Mouse (Mus musculus): ENCODE results near the gene Six2. TPM values are rescaled to one million over a fixed set of nuclear protein-coding genes. Genes with fewer than 3 reads are reported as not detected.
A peak's percentile ranks its signal among the peaks of the same experiment; 100 is the strongest.

Gene Six2
- polyA plus RNA-seq, 2 experiments: 0.04 TPM; not detected in 1

GRCm38 (mm10) chr17:85697976-85698375 is 9.9 kb upstream of the Six2 start:
- WGBS (ENCODE audit: insufficient replicate concordance): 55% methylated on average over 1 of the region's 1 CpGs
- Histone ChIP-seq H3K9ac (replicated peaks) (no peak overlapping the region), H3K4me3 (ENCODE audit: insufficient read depth in 1 of 2, low read depth in 2 of 2, low read length in 2 of 2) (no peak overlapping the region), H3K9me3 (ENCODE audit: control insufficient read depth, low read length) (no peaks in the 10 kb centered on the region), H3K27me3 (ENCODE audit: control insufficient read depth, insufficient read depth, low read length) (peaks cover 19% of the 10 kb centered on the region), H3K27ac (no peak overlapping the region), H3K4me2 (ENCODE audit: low read depth) (no peak overlapping the region), H3K4me1 (replicated peaks; ENCODE audit: control insufficient read depth in 2 of 2, insufficient read depth in 2 of 2, low read length in 1 of 2) (no peaks in the 10 kb centered on the region; a peak in 1 of 4 replicates), H3K36me3 (replicated peaks; ENCODE audit: control insufficient read depth, insufficient read depth, low read depth) (no peaks in the 10 kb centered on the region)
- ATAC-seq (ENCODE audit: insufficient read depth): no peak
- TF ChIP-seq EP300 (IDR thresholded peaks at IDR 0.05; ENCODE audit: low read depth) (no peak), CTCF (IDR thresholded peaks at IDR 0.05; ENCODE audit: low read depth) (no peak)
- no peak for DNase-seq (ENCODE audit: low read depth in 3 of 3, low spot score in 3 of 3)

DNA sequence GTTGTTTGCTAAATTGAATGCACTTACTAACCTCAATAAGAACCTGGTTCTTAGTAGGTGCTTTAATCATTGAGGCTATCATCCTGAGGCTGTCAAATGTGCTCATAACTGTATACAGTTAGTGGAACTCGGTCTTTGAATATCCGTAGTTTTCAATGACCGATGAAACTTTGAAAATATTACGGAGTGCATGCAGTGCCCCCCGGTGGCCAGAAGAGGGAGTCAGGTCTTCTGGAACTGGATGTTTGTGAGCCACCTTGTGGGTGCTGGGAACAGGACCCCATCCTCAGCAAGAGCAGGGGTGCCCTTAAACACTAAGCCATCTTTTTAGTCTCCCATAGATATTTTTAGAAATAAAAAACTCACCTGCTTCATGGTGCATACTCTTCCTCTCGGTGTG is 6.4 kb upstream of the Six2 start:
- Histone ChIP-seq H3K27me3 (ENCODE audit: control insufficient read depth, insufficient read depth, low read length) (peaks cover 54% of the 10 kb centered on the region), H3K27ac (no peak overlapping the region), H3K4me3 (ENCODE audit: insufficient read depth in 1 of 2, low read depth in 2 of 2, low read length in 2 of 2) (no peak overlapping the region), H3K9ac (replicated peaks) (no peak overlapping the region), H3K4me2 (ENCODE audit: low read depth) (no peak overlapping the region), H3K9me3 (ENCODE audit: control insufficient read depth, low read length) (no peaks in the 10 kb centered on the region), H3K4me1 (replicated peaks; ENCODE audit: control insufficient read depth in 2 of 2, insufficient read depth in 2 of 2, low read length in 1 of 2) (no peaks in the 10 kb centered on the region; a peak in 1 of 4 replicates), H3K36me3 (replicated peaks; ENCODE audit: control insufficient read depth, insufficient read depth, low read depth) (no peaks in the 10 kb centered on the region)
- ATAC-seq (ENCODE audit: insufficient read depth): no peak
- 69% methylated on average over 6 of the region's 6 CpGs for WGBS (ENCODE audit: insufficient replicate concordance)
- no peak for DNase-seq (ENCODE audit: low read depth in 3 of 3, low spot score in 3 of 3)
- TF ChIP-seq EP300 (IDR thresholded peaks at IDR 0.05; ENCODE audit: low read depth): no peak
- TF ChIP-seq CTCF (IDR thresholded peaks at IDR 0.05; ENCODE audit: low read depth): peak; percentile 43

- H3K9ac ChIP-seq (replicated peaks): no peak overlapping the region
- DNase-seq (ENCODE audit: low read depth in 3 of 3, low spot score in 3 of 3): no peak
- no peaks in the 10 kb centered on the region for H3K9me3 ChIP-seq (ENCODE audit: control insufficient read depth, low read length)
- no peak overlapping the region for H3K4me3 ChIP-seq (ENCODE audit: insufficient read depth in 1 of 2, low read depth in 2 of 2, low read length in 2 of 2)
- TF ChIP-seq EP300 (IDR thresholded peaks at IDR 0.05; ENCODE audit: low read depth) (no peak), CTCF (IDR thresholded peaks at IDR 0.05; ENCODE audit: low read depth) (no peak)
- 9% methylated on average over 9 of the region's 9 CpGs for WGBS (ENCODE audit: insufficient replicate concordance)
- H3K27ac ChIP-seq: no peak overlapping the region
- no peaks in the 10 kb centered on the region for H3K36me3 ChIP-seq (replicated peaks; ENCODE audit: control insufficient read depth, insufficient read depth, low read depth)
- no peaks in the 10 kb centered on the region; a peak in 1 of 4 replicates for H3K4me1 ChIP-seq (replicated peaks; ENCODE audit: control insufficient read depth in 2 of 2, insufficient read depth in 2 of 2, low read length in 1 of 2)
- peaks cover 68% of the 10 kb centered on the region for H3K27me3 ChIP-seq (ENCODE audit: control insufficient read depth, insufficient read depth, low read length)
- H3K4me2 ChIP-seq (ENCODE audit: low read depth): no peak overlapping the region
- ATAC-seq (ENCODE audit: insufficient read depth): no peak
Observed at GRCm38 (mm10) chr17:85693101-85693500, 5.0 kb upstream of the Six2 start.

GRCm38 (mm10) chr17:85692594-85692993 is 4.5 kb upstream of the Six2 start:
- H3K4me2 ChIP-seq (ENCODE audit: low read depth): no peak overlapping the region
- no peaks in the 10 kb centered on the region; a peak in 1 of 4 replicates for H3K4me1 ChIP-seq (replicated peaks; ENCODE audit: control insufficient read depth in 2 of 2, insufficient read depth in 2 of 2, low read length in 1 of 2)
- H3K27me3 ChIP-seq (ENCODE audit: control insufficient read depth, insufficient read depth, low read length): peaks cover 73% of the 10 kb centered on the region
- no peak for DNase-seq (ENCODE audit: low read depth in 3 of 3, low spot score in 3 of 3)
- no peak for TF ChIP-seq EP300 (IDR thresholded peaks at IDR 0.05; ENCODE audit: low read depth)
- no peak for TF ChIP-seq CTCF (IDR thresholded peaks at IDR 0.05; ENCODE audit: low read depth)
- H3K27ac ChIP-seq: no peak overlapping the region
- H3K9me3 ChIP-seq (ENCODE audit: control insufficient read depth, low read length): no peaks in the 10 kb centered on the region
- no peaks in the 10 kb centered on the region for H3K36me3 ChIP-seq (replicated peaks; ENCODE audit: control insufficient read depth, insufficient read depth, low read depth)
- no peak overlapping the region for H3K4me3 ChIP-seq (ENCODE audit: insufficient read depth in 1 of 2, low read depth in 2 of 2, low read length in 2 of 2)
- H3K9ac ChIP-seq (replicated peaks): no peak overlapping the region
- 2% methylated on average over 23 of the region's 23 CpGs for WGBS (ENCODE audit: insufficient replicate concordance)
- no peak for ATAC-seq (ENCODE audit: insufficient read depth)

DNA sequence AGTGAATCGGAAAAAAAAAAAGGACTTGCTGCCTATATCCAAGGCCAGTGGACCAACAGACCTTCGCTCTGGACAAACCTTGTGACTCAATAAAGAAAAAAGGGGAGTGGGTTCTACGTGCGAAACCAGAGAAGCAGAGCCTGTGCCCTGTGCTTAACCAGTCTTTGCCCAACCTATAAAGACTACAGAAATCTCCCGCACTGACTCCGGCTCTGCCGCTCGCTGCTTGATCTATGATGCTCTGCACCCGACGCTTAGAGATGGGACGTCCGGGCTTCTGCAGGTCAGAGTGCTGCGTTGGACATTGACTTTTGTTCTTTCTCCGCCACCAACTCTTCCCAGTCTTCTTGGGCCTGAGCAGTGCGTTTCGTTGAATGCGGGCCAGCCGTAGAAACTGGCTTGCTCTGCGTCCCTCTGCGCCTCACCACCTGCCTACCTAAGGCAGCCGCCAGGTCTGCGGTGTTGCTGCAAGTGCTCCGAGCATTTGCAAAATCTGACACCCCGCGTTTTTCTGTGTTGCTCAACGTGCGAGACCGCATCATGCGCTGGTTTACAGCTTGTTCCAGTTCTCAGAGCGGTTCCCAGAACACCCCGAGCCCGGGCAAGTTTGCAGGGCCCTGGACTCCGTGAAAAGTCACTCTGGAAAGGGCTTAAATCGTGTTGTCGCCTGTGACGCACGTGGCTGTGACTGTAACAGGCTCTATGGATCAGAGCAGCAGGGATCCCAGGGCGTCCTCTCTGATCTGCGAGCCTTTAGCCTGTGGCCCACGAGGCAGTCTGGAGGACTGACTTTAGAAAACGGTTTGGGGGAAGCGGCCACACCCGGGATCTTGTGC is 3.8 kb upstream of the Six2 start:
- Histone ChIP-seq H3K27me3 (ENCODE audit: control insufficient read depth, insufficient read depth, low read length) (peaks cover 80% of the 10 kb centered on the region), H3K9ac (replicated peaks) (no peak overlapping the region), H3K36me3 (replicated peaks; ENCODE audit: control insufficient read depth, insufficient read depth, low read depth) (no peaks in the 10 kb centered on the region), H3K4me1 (replicated peaks; ENCODE audit: control insufficient read depth in 2 of 2, insufficient read depth in 2 of 2, low read length in 1 of 2) (no peaks in the 10 kb centered on the region; a peak in 1 of 4 replicates), H3K9me3 (ENCODE audit: control insufficient read depth, low read length) (no peaks in the 10 kb centered on the region), H3K4me3 (ENCODE audit: insufficient read depth in 1 of 2, low read depth in 2 of 2, low read length in 2 of 2) (no peak overlapping the region), H3K27ac (no peak overlapping the region), H3K4me2 (ENCODE audit: low read depth) (no peak overlapping the region)
- TF ChIP-seq EP300 (IDR thresholded peaks at IDR 0.05; ENCODE audit: low read depth): no peak
- no peak for TF ChIP-seq CTCF (IDR thresholded peaks at IDR 0.05; ENCODE audit: low read depth)
- 4% methylated on average over 43 of the region's 43 CpGs for WGBS (ENCODE audit: insufficient replicate concordance)
- no peak for ATAC-seq (ENCODE audit: insufficient read depth)
- DNase-seq (ENCODE audit: low read depth in 3 of 3, low spot score in 3 of 3): no peak
